Mouse (Mus musculus) cortical plate, adult 2 months (tissue): Measurements from ENCODE around the gene Adamts9.

Experiments
- CTCF ChIP-seq: fragments of 200-500 bp; IDR thresholded peaks from 2 replicates; pipeline ENCODE4 v1.5.1; 2011; ENCODE audit warnings: mild to moderate bottlenecking, control low read depth, low read length; ENCODE audit not compliant: insufficient read depth; ENCODE audit errors: extremely low read depth
- POLR2A ChIP-seq: fragments of 200-500 bp; IDR thresholded peaks from 2 replicates; pipeline ENCODE4 v1.6.1; 2011; ENCODE audit warnings: mild to moderate bottlenecking, low read length, control low read depth; ENCODE audit not compliant: insufficient read depth; ENCODE audit errors: extremely low read depth

- TF ChIP-seq CTCF (no peak), POLR2A (no peak)
Observed at GRCm38 (mm10) chr6:92871813-92872212, 71.5 kb downstream of the Adamts9 start.
